Mouse (Mus musculus) liver, postnatal 0 days (tissue): ENCODE data around the gene Ppp1r16b.
A peak's percentile ranks its signal among the peaks of the same experiment; 100 is the strongest.

ENCODE experiments used
- CTCF ChIP-seq: sonication (generic); IDR thresholded peaks from 2 replicates; pipeline ENCODE4 v1.5.1; 2016; ENCODE audit warnings: antibody characterized with exemption, low read depth
- EP300 ChIP-seq: IDR thresholded peaks from 2 replicates; pipeline ENCODE4 v1.6.1; 2016; ENCODE audit warnings: antibody characterized with exemption, low read depth, mild to moderate bottlenecking

DNA sequence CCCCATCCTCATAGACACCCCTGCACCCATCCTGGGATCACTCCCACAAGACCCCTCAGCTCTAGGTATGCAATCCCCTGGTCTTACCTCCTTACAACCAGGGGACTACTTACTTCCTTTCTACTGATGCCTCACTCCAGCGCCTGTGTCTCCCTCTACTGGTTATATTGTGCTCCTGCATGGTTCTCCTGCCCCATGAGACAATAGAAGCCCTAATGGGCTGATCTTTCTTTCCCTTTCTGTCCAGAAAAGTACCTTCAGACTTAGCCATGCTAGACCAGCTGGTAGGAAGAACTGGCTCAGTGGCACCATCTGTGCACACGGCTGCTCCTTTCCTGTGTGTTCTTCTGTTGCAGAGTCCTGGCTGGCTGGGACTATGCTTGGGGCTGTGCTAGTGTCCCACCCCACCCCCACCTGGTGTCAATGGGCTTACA is 79.9 kb downstream of the Ppp1r16b start:
- TF ChIP-seq EP300 (no peak), CTCF (peak; percentile 86)
